12 mouse cellular contexts compared by ENCODE assay signal in genomic region chr3:99174658-99175304, GRCm38 (mm10). TPM values are rescaled to one million over a fixed set of nuclear protein-coding genes. Genes with fewer than 3 reads are reported as not detected.
DNase-seq lines count a peak whose midpoint lies in the region; ATAC-seq and TF ChIP-seq lines count a peak whose summit lies in the region.
"Had no signal": no experiment of that assay in that cellular context is flagged by ENCODE, and none has a peak within 500 bp of the region (broad histone marks: within the 10 kb centered on the region; RNA-seq: fewer than 3 reads in every experiment).

No protein-coding gene starts in this region.

- no peak overlapping the region for H3K4me3 ChIP-seq in midbrain, postnatal 0 days (ENCODE audit: low read depth, low read length)
- H3K4me3 ChIP-seq in midbrain, embryonic 14.5 days (replicated peaks; ENCODE audit: low read depth, low read length) = no peak overlapping the region
- H3K4me3 ChIP-seq in hindbrain, embryonic 12.5 days = no peak overlapping the region
- H3K4me3 ChIP-seq: liver, embryonic 13.5 days had no signal

- DNase-seq in midbrain, postnatal 0 days (ENCODE audit: low spot score) = peak; percentile 10
- no peak for DNase-seq in midbrain, embryonic 14.5 days
- DNase-seq in lung, postnatal 36 days = no peak
- no peak for DNase-seq in layer of hippocampus, postnatal 14 days (ENCODE audit: low spot score in 2 of 2)
- DNase-seq: adrenal gland, adult 2 months; cerebellum, postnatal 10 days; heart, adult 18-20 months; liver, embryonic 13.5 days; lung, postnatal 10 days had no signal

- no peak overlapping the region for H3K27ac ChIP-seq in midbrain, postnatal 0 days (ENCODE audit: low read depth, low read length)
- no peak overlapping the region for H3K27ac ChIP-seq in midbrain, embryonic 14.5 days (replicated peaks; ENCODE audit: low read depth, low read length)
- H3K27ac ChIP-seq in hindbrain, embryonic 12.5 days = no peak overlapping the region
- H3K27ac ChIP-seq: liver, embryonic 13.5 days had no signal

- no peak for ATAC-seq in midbrain, postnatal 0 days (ENCODE audit: low FRiP score)
- no peak for ATAC-seq in midbrain, embryonic 14.5 days (ENCODE audit: low FRiP score, low TSS enrichment)
- peak; percentile 77 for ATAC-seq in hindbrain, embryonic 12.5 days (ENCODE audit: low FRiP score)
- ATAC-seq in megakaryocyte, adult 5-6 weeks (ENCODE audit: poor library complexity, severe bottlenecking) = peak; percentile 49
- ATAC-seq in megakaryocyte-erythroid progenitor cell, adult 5-6 weeks (replicated peaks; ENCODE audit: low FRiP score, low TSS enrichment, poor library complexity, severe bottlenecking) = no peak

- H3K9me3 ChIP-seq in midbrain, postnatal 0 days (ENCODE audit: low read length) = no peaks in the 10 kb centered on the region
- no peaks in the 10 kb centered on the region for H3K9me3 ChIP-seq in midbrain, embryonic 14.5 days (ENCODE audit: control insufficient read depth, low read length)
- no peaks in the 10 kb centered on the region for H3K9me3 ChIP-seq in hindbrain, embryonic 12.5 days (replicated peaks)
- H3K9me3 ChIP-seq: liver, embryonic 13.5 days had no signal

- H3K27me3 ChIP-seq in midbrain, postnatal 0 days (ENCODE audit: insufficient read depth, low read length) = no peaks in the 10 kb centered on the region
- no peaks in the 10 kb centered on the region for H3K27me3 ChIP-seq in midbrain, embryonic 14.5 days (ENCODE audit: control insufficient read depth, insufficient read depth, low read length)
- H3K27me3 ChIP-seq in hindbrain, embryonic 12.5 days = no peaks in the 10 kb centered on the region
- H3K27me3 ChIP-seq: liver, embryonic 13.5 days had no signal

- no peak for TF ChIP-seq CTCF in midbrain, postnatal 0 days (IDR thresholded peaks at IDR 0.05)

- H3K36me3 ChIP-seq in midbrain, postnatal 0 days (ENCODE audit: insufficient read depth, low read length) = no peaks in the 10 kb centered on the region
- H3K36me3 ChIP-seq in midbrain, embryonic 14.5 days (ENCODE audit: control insufficient read depth, insufficient read depth, low read length) = no peaks in the 10 kb centered on the region
- no peaks in the 10 kb centered on the region for H3K36me3 ChIP-seq in hindbrain, embryonic 12.5 days
- H3K36me3 ChIP-seq: liver, embryonic 13.5 days had no signal

- no peak overlapping the region for H3K9ac ChIP-seq in midbrain, postnatal 0 days (replicated peaks; ENCODE audit: low read length, poor library complexity, severe bottlenecking)
- H3K9ac ChIP-seq in midbrain, embryonic 14.5 days (replicated peaks; ENCODE audit: low read length) = no peak overlapping the region
- no peak overlapping the region for H3K9ac ChIP-seq in hindbrain, embryonic 12.5 days
- H3K9ac ChIP-seq: liver, embryonic 13.5 days had no signal

- no peak overlapping the region for H3K4me2 ChIP-seq in midbrain, postnatal 0 days (ENCODE audit: low read depth, low read length, poor library complexity, severe bottlenecking)
- no peak overlapping the region for H3K4me2 ChIP-seq in midbrain, embryonic 14.5 days (ENCODE audit: low read length)
- H3K4me2 ChIP-seq in hindbrain, embryonic 12.5 days (replicated peaks) = no peak overlapping the region
- H3K4me2 ChIP-seq: liver, embryonic 13.5 days had no signal

- H3K4me1 ChIP-seq in midbrain, postnatal 0 days (ENCODE audit: insufficient read depth, low read length) = no peaks in the 10 kb centered on the region
- H3K4me1 ChIP-seq in midbrain, embryonic 14.5 days (ENCODE audit: control insufficient read depth, insufficient read depth, low read length) = no peaks in the 10 kb centered on the region
- peaks cover 8% of the 10 kb centered on the region for H3K4me1 ChIP-seq in hindbrain, embryonic 12.5 days

- WGBS in midbrain, postnatal 0 days = 75% methylated on average over 9 of the region's 9 CpGs
- WGBS in midbrain, embryonic 14.5 days = 79% methylated on average over 9 of the region's 9 CpGs
- WGBS in hindbrain, embryonic 12.5 days = 38% methylated on average over 9 of the region's 9 CpGs

RNA-seq across cellular contexts. Expression of gene Wars2, which starts 33.9 kb away (rescaled TPM):
- total RNA-seq in midbrain, postnatal 0 days (2014; rRNA removed) = 6.7 and 6.9 TPM in 2 replicates
- polyA plus RNA-seq in midbrain, postnatal 0 days (2015; fragmentation: Nextera tagmentation; extraction: Ambion mirVana) = 4.4 and 4.9 TPM in 2 replicates
- 2.9 and 6.3 TPM in 2 replicates for polyA plus RNA-seq in midbrain, embryonic 14.5 days (2014; fragmentation: Nextera tagmentation; extraction: Ambion mirVana)
- 6.2 and 7.1 TPM in 2 replicates for polyA plus RNA-seq in hindbrain, embryonic 12.5 days (2016; fragmentation: Nextera tagmentation; extraction: Ambion mirVana)
- total RNA-seq in megakaryocyte, adult 5-6 weeks (2015) = 3.2 and 3.9 TPM in 2 replicates
- 3.5 and 4.6 TPM in 2 replicates for total RNA-seq in megakaryocyte, adult 5-6 weeks (2017)
- total RNA-seq in layer of hippocampus, postnatal 14 days (2021) = 1 to 10 TPM; 7.5 to 8.2 TPM
- 12.6 and 13.0 TPM in 2 replicates for total RNA-seq in megakaryocyte-erythroid progenitor cell, adult 5-6 weeks (2014; fragmentation: Nextera tagmentation)
- total RNA-seq in megakaryocyte-erythroid progenitor cell, adult 5-6 weeks (2017) = 3.3 and 6.6 TPM in 2 replicates

Comparison
In these comparisons a context has a peak if more than half of its experiments do, and no peak if none do; other contexts are left out.
1. ATAC-seq: peak in hindbrain, embryonic 12.5 days (single experiment) and megakaryocyte, adult 5-6 weeks (single experiment); none in midbrain, postnatal 0 days (single experiment), midbrain, embryonic 14.5 days (single experiment) and megakaryocyte-erythroid progenitor cell, adult 5-6 weeks (single experiment).